Mouse (Mus musculus) intestine, postnatal 0 days (tissue): ENCODE measurements around the gene Thnsl1. TPM values are rescaled to one million over a fixed set of nuclear protein-coding genes. Genes with fewer than 3 reads are reported as not detected.

Experiments
- ATAC-seq: fragments of 200-750 bp; cut with Nextera tagmentation; 2 replicates; pipeline ENCODE4 v1.8.0; 2017; ENCODE audit warnings: mild to moderate bottlenecking, moderate TSS enrichment, moderate library complexity
- H3K27ac ChIP-seq: fragments of 300-500 bp; sonication (generic); 2 replicates; pipeline ENCODE4 v1.5.1; 2014; ENCODE audit warnings: mild to moderate bottlenecking, low read depth, low read length, moderate library complexity
- H3K27me3 ChIP-seq: fragments of 300-500 bp; sonication (generic); replicated peaks from 2 replicates; pipeline ENCODE4 v1.6.1; 2014; ENCODE audit warnings: low read length, mixed read lengths; ENCODE audit not compliant: control insufficient read depth, insufficient read depth
- H3K36me3 ChIP-seq: fragments of 300-500 bp; sonication (generic); 2 replicates; pipeline ENCODE4 v1.6.1; 2014; ENCODE audit warnings: mild to moderate bottlenecking, moderate library complexity; ENCODE audit not compliant: control insufficient read depth, insufficient read depth
- H3K4me1 ChIP-seq: fragments of 300-500 bp; sonication (generic); replicated peaks from 2 replicates; pipeline ENCODE4 v1.6.1; 2014; ENCODE audit warnings: antibody characterized with exemption, low read length, mixed read lengths; ENCODE audit not compliant: control insufficient read depth, insufficient read depth
- H3K4me2 ChIP-seq: fragments of 300-500 bp; sonication (generic); replicated peaks from 2 replicates; pipeline ENCODE4 v1.6.1; 2014; ENCODE audit warnings: low read depth, mild to moderate bottlenecking, moderate library complexity
- H3K4me3 ChIP-seq: fragments of 300-500 bp; sonication (generic); 2 replicates; pipeline ENCODE4 v1.5.1; 2014; ENCODE audit warnings: low read depth, low read length
- H3K9ac ChIP-seq: fragments of 300-500 bp; sonication (generic); 2 replicates; pipeline ENCODE4 v1.6.1; 2014; ENCODE audit warnings: mild to moderate bottlenecking, low read depth, low read length
- H3K9me3 ChIP-seq: fragments of 300-500 bp; sonication (generic); 2 replicates; pipeline ENCODE4 v1.6.1; 2016; ENCODE audit warnings: mixed run types; ENCODE audit not compliant: control insufficient read depth
- CTCF ChIP-seq: sonication (generic); IDR thresholded peaks from 2 replicates; pipeline ENCODE4 v1.5.1; 2016; ENCODE audit warnings: low read depth, mild to moderate bottlenecking, control low read depth, antibody characterized with exemption, moderate library complexity
- WGBS: fragments of 180-500 bp; shearing (Covaris S2); extraction: QIAGEN DNeasy Blood & Tissue Kit; methylation state at CpG from one replicate; pipeline ENCODE4 v1.1.7; 2014; 5-methylcytosine and 5-hydroxymethylcytosine counted together
- polyA plus RNA-seq: library from polyadenylated mRNA; unstranded; fragments of >200 nt; fragmentation: Nextera tagmentation; extraction: Ambion mirVana; gene quantifications from 2 replicates; pipeline ENCODE4 v1.2.1, GENCODE M21; 2015

Gene Thnsl1
- polyA plus RNA-seq, 1 experiment from 2014 or later, result 3.9 TPM

GRCm38 (mm10) chr2:21261370-21262006 is 56.0 kb downstream of the Thnsl1 start:
- no peak overlapping the region for H3K27ac ChIP-seq
- ATAC-seq, result peak; percentile 78
- no peak overlapping the region for H3K4me2 ChIP-seq

GRCm38 (mm10) chr2:21264031-21264430 is 58.5 kb downstream of the Thnsl1 start:
- no peaks in the 10 kb centered on the region for H3K27me3 ChIP-seq
- WGBS, result 78% methylated on average over 4 of the region's 4 CpGs
- no peak for TF ChIP-seq CTCF
- no peak for ATAC-seq
- H3K4me1 ChIP-seq, result no peaks in the 10 kb centered on the region
- H3K9ac ChIP-seq, result no peak overlapping the region
- H3K9me3 ChIP-seq, result no peaks in the 10 kb centered on the region
- H3K27ac ChIP-seq, result no peak overlapping the region
- no peaks in the 10 kb centered on the region for H3K36me3 ChIP-seq
- H3K4me2 ChIP-seq, result no peak overlapping the region
- no peak overlapping the region for H3K4me3 ChIP-seq

More at GRCm38 (mm10) chr2:21261370-21262006, 56.0 kb downstream of the Thnsl1 start:
- TF ChIP-seq CTCF, result peak; percentile 98
- H3K27me3 ChIP-seq, result no peaks in the 10 kb centered on the region
- H3K9me3 ChIP-seq, result no peaks in the 10 kb centered on the region
- 18% methylated on average over 4 of the region's 4 CpGs for WGBS
- H3K9ac ChIP-seq, result no peak overlapping the region
- no peaks in the 10 kb centered on the region for H3K4me1 ChIP-seq
- H3K36me3 ChIP-seq, result no peaks in the 10 kb centered on the region
- H3K4me3 ChIP-seq, result no peak overlapping the region

Other genes starting within 250 kb of the Thnsl1 start
- 6.5 and 6.9 TPM in 2 replicates for gene Arhgap21, start 236.8 kb upstream of the Thnsl1 start, polyA plus RNA-seq
- gene Enkur, start 359 bp upstream of the Thnsl1 start, polyA plus RNA-seq, result 2.8 and 3.2 TPM in 2 replicates
- gene Gpr158, start 161.8 kb downstream of the Thnsl1 start, polyA plus RNA-seq, result 0.03 TPM in 1 of 2 replicates, not detected in the other